Mouse (Mus musculus): ENCODE measurements at regions not wholly inside any gene's neighbourhood (a gene's known extent, or its start where the extent isn't known, plus 50 kb on each side); places are given as distances from the start of the nearest gene placed in this dataset.

DNA sequence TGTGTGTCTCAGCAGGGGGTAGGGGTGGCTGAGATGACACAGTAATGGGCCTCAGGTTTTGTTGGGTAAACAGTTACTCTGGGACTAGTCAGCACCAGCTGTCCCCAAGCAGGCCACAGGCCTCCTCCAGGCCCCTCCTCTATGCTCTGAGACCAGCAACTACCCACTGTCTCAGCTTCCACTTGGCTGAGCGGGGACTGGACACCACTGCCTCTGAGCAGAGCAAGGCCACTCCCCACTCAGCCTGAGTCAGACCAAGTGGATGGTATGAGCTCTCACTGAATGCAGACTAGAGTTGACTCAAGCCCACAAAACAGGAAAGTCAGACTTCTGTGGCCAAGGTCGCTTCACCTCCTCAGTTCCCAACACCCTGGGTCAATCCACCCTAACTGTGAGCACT is 540.5 kb upstream of the Btbd3 start:
- no peak for TF ChIP-seq CTCF (IDR thresholded peaks at IDR 0.05; ENCODE audit: control insufficient read depth, insufficient read depth, insufficient replicate concordance, low read depth, low read length)
- TF ChIP-seq POLR2A (IDR thresholded peaks at IDR 0.05; ENCODE audit: control insufficient read depth, low read depth, low read length): no peak
